Mouse (Mus musculus) left cerebral cortex, adult 8-10 months (tissue): ENCODE results near the gene Rbms3. TPM values are rescaled to one million over a fixed set of nuclear protein-coding genes. Genes with fewer than 3 reads are reported as not detected.

Source experiments
- DNase-seq, 2 experiments: peaks; one replicate each; pipeline ENCODE4 v3.0.0; 2022; ENCODE audit warnings: low spot score in 2 of 2
- total RNA-seq, 4 experiments: library from RNA; stranded (reverse); gene quantifications; 2 replicates each; pipeline ENCODE4 v1.2.4; 2022

Rbms3 gene
- total RNA-seq, 4 experiments from 2014 or later = 12.4 to 18.1 (median 13.6) TPM

- no peak for DNase-seq
Observed at GRCm38 (mm10) chr9:117259614-117260013, 370.1 kb downstream of the Rbms3 start.

DNA sequence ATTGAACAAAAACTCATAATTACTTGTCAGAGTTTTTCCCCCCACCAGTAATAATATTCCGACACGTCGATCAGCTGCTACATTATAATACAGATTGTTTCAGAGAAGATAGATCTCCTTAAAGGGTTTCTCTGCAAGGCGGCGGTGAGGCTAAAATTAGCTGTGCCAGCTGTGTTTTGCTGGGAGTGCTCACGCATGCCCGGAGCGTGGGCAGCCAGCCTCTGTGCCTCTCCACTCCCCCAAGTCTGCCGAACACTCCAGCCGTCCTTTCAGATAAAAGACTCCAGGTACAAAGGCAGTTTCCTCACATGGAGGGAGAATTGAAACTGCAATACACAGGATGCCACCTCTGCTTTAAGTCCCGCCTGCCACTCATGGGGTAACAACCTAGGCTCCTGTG is 376.4 kb downstream of the Rbms3 start:
- DNase-seq = peak; percentile 22 to 65

DNA sequence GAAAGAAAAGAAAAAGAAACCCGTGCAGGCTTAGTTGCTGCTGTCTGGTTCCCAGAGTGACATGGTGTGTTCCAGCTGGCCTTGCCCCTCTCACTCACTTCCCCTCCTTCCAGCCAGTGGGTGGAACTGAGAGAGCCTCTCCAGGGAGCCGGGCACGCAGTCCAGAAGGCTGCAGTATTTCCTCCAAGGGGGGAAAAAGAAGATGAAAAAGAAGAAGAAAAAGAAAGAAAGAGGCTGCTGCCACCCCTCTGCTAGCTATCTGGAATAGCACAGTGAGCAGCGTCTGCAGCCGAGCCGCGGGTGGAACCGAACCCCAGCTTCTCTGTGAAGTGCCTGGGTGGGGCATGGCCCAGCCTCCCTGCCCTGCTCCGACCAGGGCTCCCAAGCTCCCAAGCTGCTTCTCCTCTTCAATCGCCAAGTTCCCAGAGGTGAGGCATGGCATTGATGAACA is 377.3 kb downstream of the Rbms3 start:
- peak in 1 of 2 experiments; percentile 23 for DNase-seq

DNA sequence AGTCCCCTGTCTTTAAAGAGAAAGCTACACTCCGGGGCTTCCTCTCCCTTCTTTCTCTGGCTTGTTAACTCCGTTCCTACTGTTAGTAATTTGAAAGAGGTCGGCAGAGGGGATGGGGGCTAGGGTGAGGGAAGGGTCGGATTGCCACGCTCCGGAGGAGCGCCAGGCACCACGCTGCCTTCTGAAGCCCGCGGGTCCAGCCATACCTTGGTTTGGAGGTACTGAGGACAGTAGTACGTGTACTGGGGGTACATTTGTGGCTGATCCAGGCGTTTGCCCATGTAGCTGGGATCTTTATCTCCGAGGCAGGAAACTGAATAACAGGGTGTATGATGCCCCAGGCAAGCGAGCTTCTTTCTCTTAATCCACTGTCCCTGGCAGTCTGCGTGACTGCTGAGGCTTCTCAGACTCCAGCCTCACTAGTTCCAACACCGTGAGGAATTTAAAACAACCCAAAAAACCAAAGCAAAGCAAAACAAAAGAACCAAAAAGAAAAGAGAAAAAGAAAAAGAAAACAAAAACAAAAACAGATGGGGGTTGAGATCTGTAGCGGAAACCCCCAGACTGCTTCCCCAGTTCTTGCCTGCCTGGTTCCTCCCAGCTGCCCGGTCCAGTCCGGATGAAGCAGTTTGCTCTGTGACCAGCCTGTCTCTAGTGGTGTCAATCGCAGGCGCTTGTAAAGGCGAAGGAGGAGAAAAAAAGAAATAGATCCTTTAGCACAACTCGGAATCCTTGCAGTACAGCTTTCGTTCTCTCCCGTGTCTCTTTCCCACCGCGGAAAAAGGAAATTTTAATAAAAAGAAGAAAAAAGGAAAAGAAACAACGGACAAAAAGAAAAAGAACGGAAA is 378.0 kb downstream of the Rbms3 start:
- DNase-seq = peak in 1 of 2 experiments; percentile 25

DNA sequence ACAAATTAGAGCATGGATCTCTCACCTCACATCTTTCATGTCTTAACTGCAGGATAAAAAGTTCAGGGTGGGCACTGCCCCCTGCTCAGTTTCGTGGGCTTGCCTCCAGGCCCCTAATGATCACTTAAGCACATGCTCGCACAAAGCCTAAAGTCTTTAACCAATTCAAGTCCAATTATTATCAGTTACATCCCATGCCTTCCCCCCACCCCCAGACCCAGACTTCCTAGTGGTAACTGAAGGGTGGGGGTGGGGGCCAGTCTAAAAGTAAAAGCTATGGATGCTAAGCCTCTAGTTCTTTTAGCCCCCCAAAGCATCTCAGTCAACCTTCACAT is 378.9 kb downstream of the Rbms3 start:
- DNase-seq = no peak

DNA sequence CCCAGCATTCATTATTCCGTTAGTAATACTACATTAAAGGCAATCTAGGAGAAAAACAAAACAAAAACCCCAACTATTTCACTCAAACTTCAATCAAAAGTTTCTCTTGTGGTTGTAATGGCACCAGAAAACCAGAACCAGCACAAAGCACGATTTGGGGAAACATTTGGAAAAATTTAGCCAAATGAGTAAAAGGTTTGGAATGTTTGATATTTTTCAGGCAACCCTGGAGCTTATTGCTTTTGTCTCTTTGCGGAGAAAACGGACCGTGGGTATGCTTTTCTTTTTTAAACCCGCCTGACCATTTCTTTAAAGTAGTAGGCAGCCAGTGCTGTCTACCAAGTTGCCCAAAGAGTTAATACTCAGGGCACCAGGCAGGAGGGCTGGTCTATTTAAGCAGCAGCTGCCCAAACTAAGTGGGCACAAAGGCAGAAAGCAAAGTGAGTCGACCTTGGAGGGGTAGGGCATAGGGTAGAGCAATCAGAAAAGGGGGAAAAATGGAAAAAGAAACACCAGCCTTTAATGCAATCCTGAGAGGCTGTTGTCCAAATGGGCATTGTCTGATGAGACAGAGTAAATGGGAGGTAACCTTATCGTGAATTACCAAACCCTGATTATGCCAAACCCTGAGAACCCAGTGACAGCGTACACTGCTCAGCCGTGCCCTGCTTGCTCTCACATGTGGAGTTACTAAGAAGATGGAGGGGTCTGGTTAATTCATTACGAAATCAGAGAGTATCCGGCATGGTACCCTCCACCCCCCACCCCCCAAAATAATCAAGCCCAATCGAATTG is 379.5 kb downstream of the Rbms3 start:
- DNase-seq = no peak

DNA sequence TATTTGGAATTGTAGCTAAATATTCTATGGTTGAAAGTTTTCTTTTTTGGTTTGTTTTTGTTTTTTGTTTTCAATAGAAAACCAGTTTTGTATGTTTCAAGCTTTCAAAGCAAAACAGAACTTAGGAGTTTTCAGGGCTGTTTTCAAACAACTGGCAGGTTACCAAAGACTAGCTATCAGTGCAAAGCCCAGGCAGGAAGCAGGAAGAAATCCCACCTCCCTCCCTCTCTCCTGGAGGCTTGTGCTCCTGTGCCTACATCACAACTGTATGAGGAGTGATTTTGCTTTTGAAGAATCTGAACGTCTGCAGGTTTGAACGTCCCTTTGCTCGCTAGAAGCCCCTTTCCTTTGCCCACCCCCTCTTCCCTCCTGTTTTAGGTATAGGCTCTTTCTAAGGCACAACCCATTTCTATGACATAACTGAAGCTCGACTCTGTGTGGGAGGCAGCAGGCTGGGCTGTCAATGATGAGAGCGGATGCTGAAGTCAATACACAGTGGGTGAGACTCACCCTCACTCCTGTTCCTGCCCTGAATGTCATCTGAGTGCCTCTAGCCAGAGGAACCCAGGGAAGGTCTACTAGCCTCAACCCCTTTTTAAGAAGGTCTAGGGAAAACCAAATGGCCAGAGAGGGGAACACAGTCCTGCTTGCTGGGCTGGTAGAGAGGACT is 382.3 kb downstream of the Rbms3 start:
- DNase-seq = no peak

- DNase-seq = no peak
Observed at GRCm38 (mm10) chr9:117246173-117246572, 383.5 kb downstream of the Rbms3 start.

DNA sequence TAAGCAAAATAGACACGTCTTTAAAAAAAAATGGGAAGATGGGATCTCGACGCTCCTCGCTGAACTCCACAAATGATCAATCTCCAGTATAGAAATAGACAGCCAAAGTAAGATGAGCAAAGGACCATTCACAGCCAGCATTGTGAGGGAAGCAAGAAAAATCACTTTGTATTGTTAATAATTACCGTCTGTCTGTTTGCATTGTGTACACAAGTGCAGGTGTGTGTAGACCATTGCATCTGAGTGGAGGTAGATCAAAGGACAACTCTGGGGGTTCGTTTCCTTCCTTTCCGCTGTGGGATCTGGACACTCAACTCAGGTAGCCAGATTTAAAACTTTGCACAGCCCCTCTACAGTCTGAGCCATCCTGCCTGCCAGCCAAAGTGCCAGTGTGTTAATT is 386.3 kb downstream of the Rbms3 start:
- no peak for DNase-seq

- no peak for DNase-seq
Observed at GRCm38 (mm10) chr9:117234726-117235075, 395.0 kb downstream of the Rbms3 start.

DNA sequence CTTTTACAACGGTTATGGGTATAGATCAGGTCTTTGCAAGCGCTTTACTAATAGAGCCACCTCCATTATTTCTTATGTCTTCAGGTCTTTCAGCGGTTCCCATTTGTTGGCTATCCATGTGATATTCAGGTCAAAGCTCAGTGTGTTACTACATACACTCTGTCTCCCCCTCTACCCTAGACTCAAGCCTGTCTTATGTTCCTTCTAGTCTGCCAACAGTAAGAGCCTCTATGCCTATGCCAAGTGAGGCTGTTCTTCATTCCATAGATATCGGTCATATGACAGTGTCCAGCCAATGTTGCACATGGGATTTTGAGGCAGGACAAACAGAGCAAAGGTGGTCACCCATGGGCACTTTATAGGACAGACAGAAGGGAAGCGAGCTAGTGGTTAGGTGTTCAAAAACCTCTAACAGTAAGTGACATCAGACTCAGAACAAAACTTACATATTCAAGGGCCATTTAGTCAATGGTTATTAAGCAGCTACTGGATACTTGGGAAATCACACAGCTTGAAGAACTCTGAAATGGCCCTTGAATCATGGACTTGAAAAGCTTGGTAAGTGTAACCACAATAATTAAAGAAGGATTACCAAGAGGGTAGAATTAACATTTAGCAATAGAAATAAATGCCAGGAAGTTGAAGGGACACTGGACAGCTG is 395.5 kb downstream of the Rbms3 start:
- DNase-seq = no peak

GRCm38 (mm10) chr9:117222741-117223140 is 407.0 kb downstream of the Rbms3 start:
- no peak for DNase-seq

GRCm38 (mm10) chr9:117221481-117221880 is 408.2 kb downstream of the Rbms3 start:
- no peak for DNase-seq

- DNase-seq = no peak
Observed at GRCm38 (mm10) chr9:117216026-117216755, 413.5 kb downstream of the Rbms3 start.

DNA sequence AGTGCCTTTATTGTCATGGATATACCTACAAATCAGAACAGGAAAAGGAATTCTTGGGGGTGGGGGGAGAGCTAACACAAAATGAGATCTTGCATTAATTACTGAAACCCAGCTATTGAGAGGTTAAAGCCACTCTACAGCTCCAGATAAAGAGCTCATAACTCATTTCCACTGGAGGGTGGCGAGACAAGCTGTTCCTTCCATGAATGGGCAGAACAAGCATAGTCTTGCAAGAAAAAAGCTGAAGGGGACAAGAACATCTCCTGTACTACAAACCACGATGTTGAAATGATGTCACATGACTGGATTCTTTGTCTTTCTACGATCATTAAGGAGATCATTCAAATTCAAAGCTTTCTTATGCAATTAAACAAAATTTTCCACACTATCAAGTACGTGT is 417.7 kb downstream of the Rbms3 start:
- no peak for DNase-seq

- DNase-seq = no peak
Observed at GRCm38 (mm10) chr9:117210344-117210743, 419.4 kb downstream of the Rbms3 start.

GRCm38 (mm10) chr9:117205395-117205794 is 424.3 kb downstream of the Rbms3 start:
- no peak for DNase-seq

DNA sequence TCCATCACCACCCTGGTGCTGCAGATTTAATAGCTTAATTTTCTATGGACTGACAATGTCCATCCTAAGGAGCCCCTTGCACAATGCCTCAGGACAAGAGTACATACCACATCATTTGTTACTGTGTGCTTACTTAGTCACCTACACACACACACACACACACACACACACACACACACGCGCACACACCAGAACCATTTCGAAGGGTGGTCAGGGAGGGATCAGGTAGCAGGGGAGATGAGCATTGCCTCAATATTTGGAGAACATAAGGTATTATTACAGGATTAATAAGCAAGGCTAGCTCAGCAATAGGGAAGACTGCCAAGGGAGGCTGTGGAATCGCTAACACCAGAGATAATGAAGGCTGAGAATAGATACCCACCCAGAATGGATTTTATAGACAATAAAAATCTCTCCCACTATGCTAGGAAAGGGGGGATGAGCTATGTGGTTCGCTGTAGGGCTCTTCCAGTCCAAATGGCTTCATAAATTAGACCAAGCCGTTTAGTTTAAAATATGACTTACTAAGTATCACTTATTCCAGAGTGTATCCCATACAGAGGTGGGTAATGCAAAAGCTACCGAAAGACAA is 429.6 kb downstream of the Rbms3 start:
- no peak for DNase-seq

GRCm38 (mm10) chr9:117197531-117197930 is 432.2 kb downstream of the Rbms3 start:
- no peak for DNase-seq
